Mouse (Mus musculus) heart, adult 2 months (tissue): ENCODE results near the gene Ifna1. TPM values are rescaled to one million over a fixed set of nuclear protein-coding genes. Genes with fewer than 3 reads are reported as not detected.
"Not testable (repeated sequence)": the region's sequence is repeated elsewhere in the genome, so short reads cannot be mapped to it uniquely, and the experiment has no call there.

ENCODE experiments used
- DNase-seq, 2 experiments: peaks; one replicate each; pipeline ENCODE4 v3.0.0; 2021
- H3K27ac ChIP-seq: fragments of 200-600 bp; 2 replicates; pipeline ENCODE4 v1.8.1; 2022
- H3K27me3 ChIP-seq: fragments of 200-500 bp; 2 replicates; pipeline ENCODE4 v1.6.1; 2012; ENCODE audit warnings: mild to moderate bottlenecking, low read length, inconsistent platforms, mixed read lengths; ENCODE audit not compliant: control insufficient read depth, insufficient read depth
- H3K36me3 ChIP-seq: fragments of 200-500 bp; 2 replicates; pipeline ENCODE4 v1.6.1; 2012; ENCODE audit warnings: low read length, inconsistent platforms; ENCODE audit not compliant: control insufficient read depth, insufficient read depth
- H3K4me1 ChIP-seq: fragments of 200-500 bp; 2 replicates; pipeline ENCODE4 v1.6.1; 2011; ENCODE audit warnings: low read length; ENCODE audit not compliant: control insufficient read depth, insufficient read depth
- H3K4me3 ChIP-seq: fragments of 200-600 bp; 2 replicates; pipeline ENCODE4 v1.8.1; 2022
- H3K79me2 ChIP-seq: fragments of 200-500 bp; replicated peaks from 2 replicates; pipeline ENCODE4 v1.6.1; 2012; ENCODE audit warnings: mild to moderate bottlenecking, inconsistent platforms, low read length, moderate library complexity, mixed read lengths; ENCODE audit not compliant: control insufficient read depth, insufficient read depth
- H3K9ac ChIP-seq: fragments of 200-500 bp; 2 replicates; pipeline ENCODE4 v1.6.1; 2012; ENCODE audit warnings: low read depth, mild to moderate bottlenecking, control low read depth, inconsistent platforms, low read length, mixed read lengths
- CTCF ChIP-seq: fragments of 200-600 bp; IDR thresholded peaks from 2 replicates; pipeline ENCODE4 v1.8.1; 2022; ENCODE audit warnings: antibody characterized with exemption, mild to moderate bottlenecking, moderate library complexity
- EP300 ChIP-seq: fragments of 200-500 bp; IDR thresholded peaks from 2 replicates; pipeline ENCODE4 v1.6.1; 2011; ENCODE audit warnings: low read depth, low read length, control low read depth; ENCODE audit not compliant: insufficient read depth
- POLR2A ChIP-seq: fragments of 200-500 bp; IDR thresholded peaks from 2 replicates; pipeline ENCODE4 v1.6.1; 2011; ENCODE audit warnings: mild to moderate bottlenecking, low read depth, low read length, control low read depth; ENCODE audit not compliant: insufficient read depth
- WGBS: fragments of 180-500 bp; shearing (Covaris S2); methylation state at CpG from one replicate; pipeline ENCODE4 v1.1.7; 2018; 5-methylcytosine and 5-hydroxymethylcytosine counted together
- intact Hi-C: fragments of 180-260 bp; cut with DNase I; formaldehyde crosslinking; loops from one replicate; pipeline ENCODE4 v1.15.1; 2025
- long read RNA-seq: library from polyadenylated mRNA; stranded (forward); transcript quantifications from one replicate; pipeline ENCODE4 v2.0.0, GENCODE M21; 2021
- polyA plus RNA-seq: library from polyadenylated mRNA; depleted of rRNA; stranded (reverse); fragments of >200 nt; gene quantifications from 2 replicates; pipeline ENCODE4 v1.2.3, GENCODE M21; 2012; rRNA removed
- total RNA-seq, 2 experiments: library from RNA; stranded (reverse); gene quantifications; 2 replicates each; pipeline ENCODE4 v1.2.3; 2021

Gene Ifna1
- total RNA-seq (not detected), polyA plus RNA-seq (not detected in 2 replicates)
- long read RNA-seq = 0 reads

- H3K27ac ChIP-seq = no peak within 1 kb of the TSS
- H3K27me3 ChIP-seq = no peaks in the 10 kb centered on the region
- 71% methylated on average over 1 of the region's 1 CpGs for WGBS
- H3K79me2 ChIP-seq = no peaks in the 10 kb centered on the region
- no peak for DNase-seq
- H3K4me3 ChIP-seq = no peak within 1 kb of the TSS
- no peaks in the 10 kb centered on the region for H3K36me3 ChIP-seq
- no peak within 1 kb of the TSS for H3K9ac ChIP-seq
- TF ChIP-seq EP300 (no peak), POLR2A (no peak), CTCF (no peak)
- intact Hi-C loops = no loop called here
- no peaks in the 10 kb centered on the region for H3K4me1 ChIP-seq
These were observed at the start of gene Ifna1 for GRCm38 (mm10) chr4:88849698-88850097. Gene Ifna1 (plus strand): TSS chr4:88850087.

GRCm38 (mm10) chr4:88802954-88803353 is 46.9 kb upstream of the Ifna1 start, which contains the start of gene Gm13287:
Gene Gm13287 (plus strand): TSS chr4:88803254.
- H3K4me1 ChIP-seq, H3K4me3 ChIP-seq, H3K36me3 ChIP-seq, intact Hi-C loops, DNase-seq, H3K79me2 ChIP-seq, H3K9ac ChIP-seq, H3K27me3 ChIP-seq, H3K27ac ChIP-seq: not testable (repeated sequence)
- WGBS = no CpG with 5 or more reads among the region's 29 CpGs

DNA sequence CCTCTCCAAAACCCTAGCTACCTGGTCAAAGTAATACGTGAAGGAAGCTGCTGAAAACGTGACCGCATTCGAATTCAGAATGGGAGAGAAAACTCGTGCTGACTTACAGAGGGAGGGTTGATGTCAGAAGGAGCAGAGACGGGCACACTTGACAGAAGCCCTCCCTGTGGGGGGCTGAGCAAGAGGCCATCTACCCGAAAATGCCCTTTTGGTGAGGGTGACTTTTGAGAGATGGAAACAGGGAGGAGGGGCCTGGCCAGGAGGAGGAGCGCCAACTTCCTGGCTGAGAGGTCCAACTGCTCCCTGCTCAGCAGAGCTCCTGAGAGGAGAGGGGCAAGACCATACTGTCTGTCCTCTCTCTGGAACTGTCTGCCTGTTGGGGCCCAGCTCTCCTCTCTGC is 44.7 kb upstream of the Ifna1 start, which contains the start of gene Gm13288:
Gene Gm13288, plus strand, starts transcription at position 301 of the 400 bp plus-strand sequence.
- H3K4me3 ChIP-seq, H3K4me1 ChIP-seq, H3K27ac ChIP-seq, H3K36me3 ChIP-seq, H3K79me2 ChIP-seq, H3K27me3 ChIP-seq, DNase-seq, intact Hi-C loops: not testable (repeated sequence)
- H3K9ac ChIP-seq = peak within 1 kb of the TSS; percentile 59; the same call in 1 of the 2 replicates
- WGBS = no CpG with 5 or more reads among the region's 8 CpGs

- H3K9ac ChIP-seq = peak overlapping the region; percentile 59; the same call in 1 of the 2 replicates
- H3K4me3 ChIP-seq, H3K79me2 ChIP-seq, H3K4me1 ChIP-seq, intact Hi-C loops, H3K36me3 ChIP-seq, H3K27ac ChIP-seq, H3K27me3 ChIP-seq: not testable (repeated sequence)
- WGBS = 0% methylated on average over 17 of the region's 34 CpGs
- DNase-seq = peak; percentile 54 to 55
- TF ChIP-seq CTCF = peak; percentile 34
These were observed 44.1 kb upstream of the Ifna1 start for GRCm38 (mm10) chr4:88805761-88806160.

DNA sequence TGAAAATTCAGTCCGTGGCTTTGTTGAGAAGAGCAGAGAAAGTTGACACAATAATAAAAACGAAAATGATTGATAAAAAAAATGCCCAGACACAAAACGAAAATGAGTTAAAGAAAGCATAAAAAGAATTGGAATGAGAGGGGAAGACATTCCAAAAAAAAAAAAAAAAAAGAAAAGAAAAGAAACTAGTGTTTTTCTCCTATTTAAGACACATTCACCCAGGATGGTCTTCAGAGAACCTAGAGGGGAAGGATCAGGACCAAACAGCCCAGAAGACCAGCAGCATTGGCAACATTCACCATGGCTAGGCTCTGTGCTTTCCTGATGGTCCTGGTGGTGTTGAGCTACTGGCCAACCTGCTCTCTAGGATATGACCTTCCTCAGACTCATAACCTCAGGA is 34.0 kb upstream of the Ifna1 start, which contains the start of gene Ifna7:
Gene Ifna7, plus strand, starts transcription at position 301 of the 400 bp plus-strand sequence.
- Histone ChIP-seq H3K36me3 (no peaks in the 10 kb centered on the region), H3K9ac (no peak within 1 kb of the TSS), H3K4me1 (no peaks in the 10 kb centered on the region), H3K79me2 (no peaks in the 10 kb centered on the region), H3K27ac (no peak within 1 kb of the TSS), H3K4me3 (no peak within 1 kb of the TSS), H3K27me3 (no peaks in the 10 kb centered on the region)
- DNase-seq = no peak
- intact Hi-C loops = no loop called here
- no peak for TF ChIP-seq EP300
- no peak for TF ChIP-seq POLR2A
- no peak for TF ChIP-seq CTCF
- 43% methylated on average over 3 of the region's 3 CpGs for WGBS

DNA sequence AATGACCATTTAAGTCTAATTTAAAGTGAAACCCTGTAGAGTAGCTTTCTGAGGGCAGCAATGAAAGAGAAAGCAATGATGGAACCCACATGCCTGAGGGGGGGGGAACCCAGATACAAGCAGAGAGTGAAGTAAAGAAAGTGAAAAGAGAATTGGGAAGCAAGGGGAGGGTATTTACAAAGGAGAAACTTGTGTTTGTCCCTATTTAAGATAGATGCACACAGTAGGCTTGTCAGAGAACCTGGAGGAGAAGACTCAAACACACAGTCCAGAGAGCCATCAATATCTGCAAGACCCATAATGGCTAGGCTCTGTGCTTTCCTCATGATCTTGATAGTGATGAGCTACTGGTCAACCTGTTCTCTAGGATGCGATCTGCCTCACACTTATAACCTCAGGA is 30.2 kb upstream of the Ifna1 start, which contains the start of gene Ifna11:
Gene Ifna11, plus strand, starts transcription at position 301 of the 400 bp plus-strand sequence.
- 73% methylated on average over 1 of the region's 1 CpGs for WGBS
- TF ChIP-seq EP300 = no peak
- no peak for TF ChIP-seq CTCF
- TF ChIP-seq POLR2A = no peak
- intact Hi-C loops = loop anchor here (5.0 kb wide), 1 partner anchor 137 kb away; the partner anchor contains the start of gene Ifna2

More for the DNA sequence above, 30.2 kb upstream of the Ifna1 start, which contains the start of gene Ifna11:
- H3K27ac ChIP-seq = no peak within 1 kb of the TSS
- no peak within 1 kb of the TSS for H3K4me3 ChIP-seq
- H3K9ac ChIP-seq = no peak within 1 kb of the TSS
- H3K79me2 ChIP-seq = no peaks in the 10 kb centered on the region
- no peaks in the 10 kb centered on the region for H3K4me1 ChIP-seq
- no peak for DNase-seq
- no peaks in the 10 kb centered on the region for H3K36me3 ChIP-seq
- no peaks in the 10 kb centered on the region for H3K27me3 ChIP-seq
